Mouse (Mus musculus): Measurements from ENCODE around the gene Exd1.

DNA sequence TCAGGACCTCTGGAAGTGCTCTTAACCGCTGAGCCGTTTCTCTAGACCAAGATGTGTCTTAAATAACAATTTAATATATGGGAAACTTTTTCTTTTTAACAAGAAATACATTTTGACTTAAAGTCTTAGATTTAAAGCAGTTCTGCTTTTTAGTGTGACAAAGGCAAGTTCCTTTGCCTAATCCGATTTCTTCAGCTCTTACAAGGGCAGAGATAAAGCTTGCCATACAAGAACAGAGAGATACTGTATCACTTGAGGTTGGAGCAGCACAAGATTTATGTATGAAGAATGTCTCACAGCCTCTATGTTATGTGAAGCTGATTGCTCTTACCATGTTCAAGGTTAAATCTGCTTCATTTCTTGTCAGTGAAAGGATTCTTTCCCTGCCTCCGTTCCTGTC lies 17.9 kb upstream of the Exd1 start:
- no peak for TF ChIP-seq CTCF (IDR thresholded peaks at IDR 0.05; ENCODE audit: extremely low read depth, insufficient read depth, insufficient read length, insufficient replicate concordance)
- no peak for TF ChIP-seq POLR2A (IDR thresholded peaks at IDR 0.05; ENCODE audit: low read depth, low read length)
